Mouse (Mus musculus) adrenal gland, postnatal 36 days (tissue): ENCODE measurements at regions not wholly inside any gene's neighbourhood (a gene's known extent, or its start where the extent isn't known, plus 50 kb on each side); places are given as distances from the start of the nearest gene placed in this dataset. TPM values are rescaled to one million over a fixed set of nuclear protein-coding genes. Genes with fewer than 3 reads are reported as not detected.

ENCODE experiments used
- microRNA-seq: library from miRNA; unstranded; fragments of <30 nt; microRNA quantifications from one replicate; pipeline ENCODE4 v1.2.0, GENCODE M21; 2021

Small RNA genes lying in the stretch of these regions (microRNA-seq; reads per million reads assigned to microRNA genes)
- gene Mir466f-4 = not detected
